Mouse (Mus musculus): ENCODE data around the gene Cdk6. TPM values are rescaled to one million over a fixed set of nuclear protein-coding genes. Genes with fewer than 3 reads are reported as not detected.
"Not testable (repeated sequence)": the region's sequence is repeated elsewhere in the genome, so short reads cannot be mapped to it uniquely, and the experiment has no call there.

Gene Cdk6
- polyA plus RNA-seq, 1 experiment from 2014 or later: 51.2 TPM

DNA sequence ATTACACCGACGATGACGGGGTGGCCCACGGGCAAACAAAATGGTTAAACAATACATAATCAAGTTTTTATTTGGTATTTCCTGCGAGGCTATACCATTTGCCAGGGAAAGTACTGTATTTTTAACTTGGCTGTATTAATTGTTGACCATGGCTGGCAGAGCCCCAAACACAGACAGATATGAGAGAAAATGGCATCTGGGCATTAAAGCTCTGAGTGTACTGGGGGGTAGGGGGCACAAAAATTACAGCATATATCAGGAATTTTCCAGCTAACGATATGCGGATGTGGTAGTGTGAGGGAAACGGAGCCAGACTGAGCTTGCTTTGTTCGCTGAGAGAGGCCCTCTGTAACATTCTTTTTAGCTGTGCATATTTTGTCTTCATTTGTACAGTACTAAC lies 109.9 kb downstream of the Cdk6 start:
- H3K36me3 ChIP-seq (ENCODE audit: control insufficient read depth, insufficient read depth, low read length); H3K4me2 ChIP-seq; H3K9ac ChIP-seq (ENCODE audit: low read depth, low read length); H3K4me1 ChIP-seq (replicated peaks; ENCODE audit: control insufficient read depth, insufficient read depth, low read length); H3K27ac ChIP-seq (ENCODE audit: low read depth, low read length); H3K27me3 ChIP-seq (replicated peaks; ENCODE audit: control insufficient read depth, insufficient read depth, low read length); DNase-seq (ENCODE audit: low spot score); ATAC-seq (replicated peaks; ENCODE audit: low FRiP score); H3K4me3 ChIP-seq (ENCODE audit: low read depth, low read length); H3K9me3 ChIP-seq (ENCODE audit: control insufficient read depth, low read length): not testable (repeated sequence)
- 82% methylated on average over 9 of the region's 9 CpGs for WGBS

DNA sequence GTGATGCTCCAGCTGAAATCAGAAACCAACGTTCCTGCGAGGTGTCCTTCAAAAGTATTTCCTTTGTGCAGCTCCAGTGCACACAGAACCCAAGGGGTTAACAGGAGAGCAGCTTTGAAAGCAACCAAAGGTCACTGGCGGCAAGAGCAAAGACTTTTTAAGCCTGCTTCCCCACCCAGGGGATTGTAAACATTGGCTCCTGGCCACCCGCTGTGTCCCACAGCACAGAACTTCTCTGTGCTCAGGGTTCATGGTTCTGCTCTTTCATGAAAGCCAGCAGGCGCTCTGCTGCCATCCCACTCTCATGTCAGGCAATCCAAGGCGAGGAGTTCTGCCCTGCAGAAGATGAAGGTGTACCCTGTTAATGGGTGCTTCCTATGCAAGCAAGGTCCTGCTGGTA lies 112.7 kb downstream of the Cdk6 start:
- H3K9ac ChIP-seq (ENCODE audit: low read depth, low read length); DNase-seq (ENCODE audit: low spot score); H3K27me3 ChIP-seq (replicated peaks; ENCODE audit: control insufficient read depth, insufficient read depth, low read length); H3K9me3 ChIP-seq (ENCODE audit: control insufficient read depth, low read length); H3K4me2 ChIP-seq; H3K4me3 ChIP-seq (ENCODE audit: low read depth, low read length); H3K36me3 ChIP-seq (ENCODE audit: control insufficient read depth, insufficient read depth, low read length); ATAC-seq (replicated peaks; ENCODE audit: low FRiP score); H3K4me1 ChIP-seq (replicated peaks; ENCODE audit: control insufficient read depth, insufficient read depth, low read length): not testable (repeated sequence)
- WGBS: 49% methylated on average over 6 of the region's 6 CpGs
- peak overlapping the region; percentile 7; the same call in 1 of the 2 replicates for H3K27ac ChIP-seq (ENCODE audit: low read depth, low read length)

GRCm38 (mm10) chr5:3460907-3461306 lies 119.6 kb downstream of the Cdk6 start:
- H3K27ac ChIP-seq (ENCODE audit: low read depth, low read length): no peak overlapping the region
- no peak overlapping the region for H3K4me3 ChIP-seq (ENCODE audit: low read depth, low read length)
- 55% methylated on average over 9 of the region's 9 CpGs for whole genome bisulfite sequencing
- 0 out of 2 replicates have a peak, but pooled peaks cover 2% of the 10 kb centered on the region for H3K36me3 ChIP-seq (ENCODE audit: control insufficient read depth, insufficient read depth, low read length)
- peaks cover 20% of the 10 kb centered on the region for H3K4me1 ChIP-seq (replicated peaks; ENCODE audit: control insufficient read depth, insufficient read depth, low read length)
- no peak; the same call in 1 of the 2 replicates for ATAC-seq (replicated peaks; ENCODE audit: low FRiP score)
- no peak for DNase-seq (ENCODE audit: low spot score)
- H3K9me3 ChIP-seq (ENCODE audit: control insufficient read depth, low read length): no peaks in the 10 kb centered on the region
- H3K27me3 ChIP-seq (replicated peaks; ENCODE audit: control insufficient read depth, insufficient read depth, low read length): no peaks in the 10 kb centered on the region
- no peak overlapping the region for H3K9ac ChIP-seq (ENCODE audit: low read depth, low read length)
- no peak overlapping the region for H3K4me2 ChIP-seq

DNA sequence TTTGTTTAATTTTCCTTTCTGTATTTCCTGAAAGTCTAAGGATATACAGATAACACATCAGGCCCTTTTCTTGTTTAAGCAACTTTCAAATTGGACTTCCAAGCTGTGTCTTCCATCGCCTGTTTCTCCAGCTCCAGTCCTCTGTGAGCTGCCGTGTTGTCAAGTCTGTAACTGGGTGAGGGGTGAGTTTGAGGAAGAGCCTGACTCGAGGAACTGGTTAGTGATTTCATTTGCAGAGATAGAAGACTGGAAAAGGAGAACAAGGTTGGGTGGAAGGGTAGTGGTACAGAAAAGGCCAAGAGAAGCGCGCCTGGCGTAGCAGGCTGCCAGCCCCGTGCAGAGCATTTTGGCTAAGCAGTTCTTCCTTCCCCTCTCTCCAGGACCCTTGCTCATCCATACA lies 120.1 kb downstream of the Cdk6 start:
- H3K4me1 ChIP-seq (replicated peaks; ENCODE audit: control insufficient read depth, insufficient read depth, low read length): peaks cover 20% of the 10 kb centered on the region
- 60% methylated on average over 7 of the region's 7 CpGs for WGBS

GRCm38 (mm10) chr5:3462897-3463757 lies 121.8 kb downstream of the Cdk6 start:
- no peak for DNase-seq (ENCODE audit: low spot score)
- Histone ChIP-seq H3K4me2 (no peak overlapping the region), H3K9ac (ENCODE audit: low read depth, low read length) (no peak overlapping the region), H3K36me3 (ENCODE audit: control insufficient read depth, insufficient read depth, low read length) (peaks cover 4% of the 10 kb centered on the region; the same call in 1 of the 2 replicates), H3K4me3 (ENCODE audit: low read depth, low read length) (no peak overlapping the region), H3K4me1 (replicated peaks; ENCODE audit: control insufficient read depth, insufficient read depth, low read length) (peaks cover 20% of the 10 kb centered on the region), H3K27me3 (replicated peaks; ENCODE audit: control insufficient read depth, insufficient read depth, low read length) (no peaks in the 10 kb centered on the region), H3K9me3 (ENCODE audit: control insufficient read depth, low read length) (no peaks in the 10 kb centered on the region), H3K27ac (ENCODE audit: low read depth, low read length) (no peak overlapping the region)
- 77% methylated on average over 11 of the region's 11 CpGs for WGBS
- no peak for ATAC-seq (replicated peaks; ENCODE audit: low FRiP score)

More for the DNA sequence above, 120.1 kb downstream of the Cdk6 start:
- no peaks in the 10 kb centered on the region for H3K9me3 ChIP-seq (ENCODE audit: control insufficient read depth, low read length)
- H3K4me2 ChIP-seq: no peak overlapping the region
- H3K4me3 ChIP-seq (ENCODE audit: low read depth, low read length): no peak overlapping the region
- H3K9ac ChIP-seq (ENCODE audit: low read depth, low read length): no peak overlapping the region
- no peaks in the 10 kb centered on the region for H3K27me3 ChIP-seq (replicated peaks; ENCODE audit: control insufficient read depth, insufficient read depth, low read length)
- 0 out of 2 replicates have a peak, but pooled peaks cover 2% of the 10 kb centered on the region for H3K36me3 ChIP-seq (ENCODE audit: control insufficient read depth, insufficient read depth, low read length)
- DNase-seq (ENCODE audit: low spot score) (no peak), ATAC-seq (replicated peaks; ENCODE audit: low FRiP score) (no peak)
- no peak overlapping the region for H3K27ac ChIP-seq (ENCODE audit: low read depth, low read length)

GRCm38 (mm10) chr5:3463758-3464157 lies 122.5 kb downstream of the Cdk6 start:
- Histone ChIP-seq H3K4me1 (replicated peaks; ENCODE audit: control insufficient read depth, insufficient read depth, low read length) (peaks cover 20% of the 10 kb centered on the region), H3K4me2 (no peak overlapping the region), H3K4me3 (ENCODE audit: low read depth, low read length) (no peak overlapping the region), H3K36me3 (ENCODE audit: control insufficient read depth, insufficient read depth, low read length) (peaks cover 4% of the 10 kb centered on the region; the same call in 1 of the 2 replicates), H3K27me3 (replicated peaks; ENCODE audit: control insufficient read depth, insufficient read depth, low read length) (no peaks in the 10 kb centered on the region), H3K9me3 (ENCODE audit: control insufficient read depth, low read length) (no peaks in the 10 kb centered on the region), H3K27ac (ENCODE audit: low read depth, low read length) (no peak overlapping the region), H3K9ac (ENCODE audit: low read depth, low read length) (no peak overlapping the region)
- DNase-seq (ENCODE audit: low spot score) (no peak), ATAC-seq (replicated peaks; ENCODE audit: low FRiP score) (peak; percentile 60)
- 59% methylated on average over 3 of the region's 3 CpGs for WGBS

- Histone ChIP-seq H3K4me1 (replicated peaks; ENCODE audit: control insufficient read depth, insufficient read depth, low read length) (peaks cover 16% of the 10 kb centered on the region), H3K27me3 (replicated peaks; ENCODE audit: control insufficient read depth, insufficient read depth, low read length) (no peaks in the 10 kb centered on the region), H3K27ac (ENCODE audit: low read depth, low read length) (no peak overlapping the region), H3K4me2 (no peak overlapping the region), H3K4me3 (ENCODE audit: low read depth, low read length) (no peak overlapping the region), H3K9me3 (ENCODE audit: control insufficient read depth, low read length) (no peaks in the 10 kb centered on the region), H3K9ac (ENCODE audit: low read depth, low read length) (no peak overlapping the region), H3K36me3 (ENCODE audit: control insufficient read depth, insufficient read depth, low read length) (peaks cover 4% of the 10 kb centered on the region; the same call in 1 of the 2 replicates)
- ATAC-seq (replicated peaks; ENCODE audit: low FRiP score) (no peak), DNase-seq (ENCODE audit: low spot score) (no peak)
- WGBS: 68% methylated on average over 7 of the region's 7 CpGs
These were observed 125.0 kb downstream of the Cdk6 start for GRCm38 (mm10) chr5:3466069-3466877.

GRCm38 (mm10) chr5:3470866-3471265 lies 129.6 kb downstream of the Cdk6 start:
- no peak overlapping the region for H3K4me2 ChIP-seq
- peaks cover 5% of the 10 kb centered on the region; the same call in 1 of the 2 replicates for H3K36me3 ChIP-seq (ENCODE audit: control insufficient read depth, insufficient read depth, low read length)
- ATAC-seq (replicated peaks; ENCODE audit: low FRiP score) (no peak), DNase-seq (ENCODE audit: low spot score) (no peak)
- no peak overlapping the region for H3K4me3 ChIP-seq (ENCODE audit: low read depth, low read length)
- no peaks in the 10 kb centered on the region for H3K27me3 ChIP-seq (replicated peaks; ENCODE audit: control insufficient read depth, insufficient read depth, low read length)
- no peak overlapping the region for H3K9ac ChIP-seq (ENCODE audit: low read depth, low read length)
- no peaks in the 10 kb centered on the region; the same call in 1 of the 2 replicates for H3K4me1 ChIP-seq (replicated peaks; ENCODE audit: control insufficient read depth, insufficient read depth, low read length)
- no peak overlapping the region for H3K27ac ChIP-seq (ENCODE audit: low read depth, low read length)
- WGBS: 78% methylated on average over 10 of the region's 10 CpGs
- H3K9me3 ChIP-seq (ENCODE audit: control insufficient read depth, low read length): no peaks in the 10 kb centered on the region

Data from liver, embryonic 11.5 days (tissue).